ENCODE assay signal across 7 mouse cellular contexts in the genomic region with DNA sequence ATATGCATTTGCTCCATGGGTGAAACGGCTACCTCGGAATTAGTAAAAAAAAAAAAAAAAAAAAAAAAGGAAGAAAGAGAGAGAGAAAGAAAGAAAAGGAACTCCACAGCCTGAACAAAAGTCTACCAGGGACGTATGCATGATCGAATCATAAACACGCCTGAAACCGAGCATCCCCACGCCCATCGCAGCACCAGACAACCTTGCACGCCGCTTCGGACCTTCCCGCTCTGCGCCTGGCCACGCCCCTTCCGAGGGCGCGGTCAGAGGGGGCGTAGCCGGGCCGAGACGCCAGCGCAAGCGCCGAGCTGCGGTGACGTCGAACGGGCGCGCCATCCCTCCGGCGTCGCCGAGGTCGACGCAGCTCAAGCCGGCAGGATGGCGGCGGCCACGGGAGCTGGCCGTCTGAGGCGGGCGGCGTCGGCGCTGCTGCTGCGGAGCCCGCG. TPM values are rescaled to one million over a fixed set of nuclear protein-coding genes. Genes with fewer than 3 reads are reported as not detected.
A peak's percentile ranks its signal among the peaks of the same experiment; 100 is the strongest.
DNase-seq lines count a peak whose midpoint lies in the region; ATAC-seq lines count a peak whose summit lies in the region.

A gene (minus strand): TSS at position 61 of the 446 bp plus-strand sequence.
A gene (plus strand): TSS at position 299 of the 446 bp plus-strand sequence.

- peaks cover 17% of the 10 kb centered on the region for H3K4me1 ChIP-seq in intestine, embryonic 15.5 days (replicated peaks)
- H3K4me1 ChIP-seq in midbrain, embryonic 10.5 days, result peaks cover 39% of the 10 kb centered on the region

- H3K4me3 ChIP-seq in intestine, embryonic 15.5 days (replicated peaks), result peak within 1 kb of the TSS; percentile 73
- H3K4me3 ChIP-seq in midbrain, embryonic 10.5 days, result peak within 1 kb of the TSS; percentile 84

- peak within 1 kb of the TSS; percentile 85 for H3K4me2 ChIP-seq in intestine, embryonic 15.5 days (replicated peaks)

- peak; percentile 97 for DNase-seq in adrenal gland, adult 2 months
- DNase-seq in embryo, embryonic 11.5 days (ENCODE audit: low read depth, low spot score), result peak; percentile 96
- DNase-seq in gastrocnemius, postnatal 36 days, result peak; percentile 90
- peak; percentile 95 for DNase-seq in left cerebral cortex, postnatal 25 days (ENCODE audit: low spot score in 2 of 2)
- DNase-seq in midbrain, embryonic 10.5 days (ENCODE audit: low spot score), result peak; percentile 93
- peak; percentile 92 for DNase-seq in right cerebral cortex, postnatal 4 days

- H3K27me3 ChIP-seq in intestine, embryonic 15.5 days (replicated peaks), result no peaks in the 10 kb centered on the region
- no peaks in the 10 kb centered on the region for H3K27me3 ChIP-seq in midbrain, embryonic 10.5 days (ENCODE audit: low read depth, poor library complexity, severe bottlenecking)

- under 1% methylated on average over 49 of the region's 49 CpGs for whole genome bisulfite sequencing in intestine, embryonic 15.5 days
- under 1% methylated on average over 49 of the region's 49 CpGs for WGBS in midbrain, embryonic 10.5 days

- H3K9me3 ChIP-seq in intestine, embryonic 15.5 days, result no peaks in the 10 kb centered on the region
- H3K9me3 ChIP-seq in midbrain, embryonic 10.5 days (replicated peaks), result no peaks in the 10 kb centered on the region

- intact Hi-C loops in gastrocnemius, postnatal 36 days (cut with DNase I), result loop anchor here (5.0 kb wide), 1 partner anchor 185 kb away; no protein-coding TSS in a partner anchor
- intact Hi-C loops in left cerebral cortex, postnatal 25 days (cut with DNase I), result loop anchor here (5.0 kb wide), 2 partner anchors 180 to 610 kb away; a partner anchor contains a TSS

- peak within 1 kb of the TSS; percentile 84 for H3K9ac ChIP-seq in intestine, embryonic 15.5 days

- peaks cover 21% of the 10 kb centered on the region for H3K36me3 ChIP-seq in intestine, embryonic 15.5 days
- peaks cover 56% of the 10 kb centered on the region for H3K36me3 ChIP-seq in midbrain, embryonic 10.5 days

- H3K27ac ChIP-seq in intestine, embryonic 15.5 days, result peak within 1 kb of the TSS; percentile 99
- H3K27ac ChIP-seq in midbrain, embryonic 10.5 days (replicated peaks), result peak within 1 kb of the TSS; percentile 99

- ATAC-seq in intestine, embryonic 15.5 days, result peak; percentile 92

RNA-seq across cellular contexts. Expression of the first gene that starts in this region (rescaled TPM):
- total RNA-seq in adrenal gland, adult 2 months (2021), result 10 to 100 TPM; 26.3 to 29.8 TPM
- polyA plus RNA-seq in adrenal gland, adult 2 months (2012; rRNA removed), result 12.7 and 16.2 TPM in 2 replicates
- 1 to 10 TPM; 7.3 to 8.0 TPM for total RNA-seq in gastrocnemius, postnatal 36 days (2021)
- 40.2 and 43.8 TPM in 2 replicates for polyA plus RNA-seq in intestine, embryonic 15.5 days (2015; fragmentation: Nextera tagmentation; extraction: Ambion mirVana)
- 10 to 100 TPM; 36.6 to 37.1 TPM for total RNA-seq in left cerebral cortex, postnatal 25 days (2021)
- 75.4 and 77.1 TPM in 2 replicates for polyA plus RNA-seq in midbrain, embryonic 10.5 days (2016; fragmentation: Nextera tagmentation; extraction: Ambion mirVana)

RNA-seq across cellular contexts. Expression of the second gene that starts in this region (rescaled TPM):
- 100 to 1,000 TPM; 657 to 936 TPM for total RNA-seq in adrenal gland, adult 2 months (2021)
- polyA plus RNA-seq in adrenal gland, adult 2 months (2012; rRNA removed), result 305 and 399 TPM in 2 replicates
- total RNA-seq in gastrocnemius, postnatal 36 days (2021), result 100 to 1,000 TPM; 137 to 139 TPM
- polyA plus RNA-seq in intestine, embryonic 15.5 days (2015; fragmentation: Nextera tagmentation; extraction: Ambion mirVana), result 107 and 115 TPM in 2 replicates
- total RNA-seq in left cerebral cortex, postnatal 25 days (2021), result 100 to 1,000 TPM; 110 to 116 TPM
- polyA plus RNA-seq in midbrain, embryonic 10.5 days (2016; fragmentation: Nextera tagmentation; extraction: Ambion mirVana), result 109 and 111 TPM in 2 replicates

Comparison
In these comparisons a context has a peak if more than half of its experiments do, and no peak if none do; other contexts are left out.
1. Peak in every context shown above with its lines: DNase-seq, ATAC-seq, H3K4me3 ChIP-seq and H3K27ac ChIP-seq.
2. RNA of the second gene that starts in this region (total RNA-seq): 657 to 936 TPM in adrenal gland, adult 2 months; 137 to 139 TPM in gastrocnemius, postnatal 36 days and 110 to 116 TPM in left cerebral cortex, postnatal 25 days; every median in the first group is over 4 times any median in the second.